Mouse (Mus musculus) kidney, adult 9 months (tissue): Measurements from ENCODE around the gene Ippk.

Source experiments
- DNase-seq: peaks from one replicate; pipeline ENCODE4 v3.0.0; 2022

Gene Ippk

DNA sequence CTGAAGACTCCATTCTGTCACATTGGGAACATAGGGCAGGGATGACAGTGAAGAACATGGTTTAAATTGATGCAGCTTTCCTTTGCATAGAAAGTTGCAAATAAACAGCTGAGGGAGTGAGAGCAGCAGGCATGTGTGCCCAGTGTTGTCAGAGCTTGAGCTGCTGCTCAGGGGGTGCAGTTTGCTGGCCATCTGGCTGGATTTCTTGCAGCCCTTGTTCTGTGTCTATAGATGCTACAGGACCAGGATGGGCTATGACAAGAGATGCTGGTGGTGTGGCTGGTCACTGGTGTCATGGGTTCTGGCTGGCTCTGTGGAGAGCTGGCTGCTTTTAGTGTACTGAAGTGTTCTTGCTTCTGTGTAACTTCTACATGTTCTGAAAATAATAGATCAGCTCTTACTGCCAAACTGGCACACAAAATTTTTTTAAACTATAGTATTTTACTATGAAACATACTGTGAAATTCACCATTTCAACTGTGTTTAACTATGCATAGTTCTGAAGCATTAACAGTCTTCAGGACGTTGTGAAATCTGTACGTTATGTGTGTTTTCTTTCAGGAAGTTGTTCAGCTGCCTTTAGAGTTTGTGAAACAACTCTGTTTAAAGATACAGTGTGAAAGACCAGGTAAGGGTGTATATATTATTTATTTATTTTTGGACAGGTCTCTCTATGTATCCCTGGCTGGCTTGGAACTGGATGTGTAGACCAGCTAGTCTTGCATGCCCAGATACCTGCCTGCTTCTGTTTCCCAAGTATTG is 12.4 kb downstream of the Ippk start:
- DNase-seq, result no peak

DNA sequence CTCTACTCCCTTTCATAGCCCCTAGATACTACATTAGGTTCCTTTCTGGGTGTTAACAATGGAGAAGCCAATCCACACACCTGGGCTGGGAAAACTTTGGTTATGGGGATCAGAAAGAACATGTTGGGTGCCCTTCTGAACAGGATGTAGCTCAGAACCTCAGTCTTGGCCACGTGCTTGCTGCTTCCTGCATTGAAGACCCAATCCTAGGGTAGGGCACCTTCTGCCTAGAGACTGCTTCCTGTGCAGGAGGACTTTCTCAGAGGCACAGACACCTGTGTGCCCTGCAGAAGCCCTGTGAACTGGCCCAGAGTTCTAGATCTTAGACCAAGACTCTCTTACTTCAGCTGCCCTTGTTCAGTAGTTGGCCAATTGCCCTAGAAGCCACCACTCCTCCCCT is 14.7 kb downstream of the Ippk start:
- no peak for DNase-seq

DNA sequence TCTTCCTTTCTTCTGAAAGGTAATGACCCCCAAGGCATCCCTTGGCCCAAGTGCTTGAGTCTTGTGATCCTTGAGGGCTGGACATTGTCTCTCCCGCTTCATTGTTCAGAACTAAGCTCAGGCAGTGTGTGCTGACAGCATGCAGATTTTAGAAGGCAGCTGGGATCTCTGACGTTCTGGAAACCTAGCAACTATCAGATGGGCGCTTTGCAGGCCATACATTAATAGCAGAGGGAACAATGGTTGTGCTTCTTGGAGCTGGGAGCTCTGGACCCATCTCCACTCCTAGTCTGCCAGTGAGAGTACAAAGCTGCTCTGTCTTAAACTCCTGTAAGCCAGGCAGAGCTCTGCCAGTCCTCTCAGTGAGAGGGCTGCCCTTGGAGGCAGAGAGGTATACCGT is 15.1 kb downstream of the Ippk start:
- DNase-seq, result no peak

GRCm38 (mm10) chr13:49444451-49444850 is 23.4 kb downstream of the Ippk start:
- no peak for DNase-seq

- DNase-seq, result peak; percentile 77
These were observed 28.3 kb downstream of the Ippk start for GRCm38 (mm10) chr13:49449318-49449749.

GRCm38 (mm10) chr13:49460276-49460675 is 39.2 kb downstream of the Ippk start:
- no peak for DNase-seq

DNA sequence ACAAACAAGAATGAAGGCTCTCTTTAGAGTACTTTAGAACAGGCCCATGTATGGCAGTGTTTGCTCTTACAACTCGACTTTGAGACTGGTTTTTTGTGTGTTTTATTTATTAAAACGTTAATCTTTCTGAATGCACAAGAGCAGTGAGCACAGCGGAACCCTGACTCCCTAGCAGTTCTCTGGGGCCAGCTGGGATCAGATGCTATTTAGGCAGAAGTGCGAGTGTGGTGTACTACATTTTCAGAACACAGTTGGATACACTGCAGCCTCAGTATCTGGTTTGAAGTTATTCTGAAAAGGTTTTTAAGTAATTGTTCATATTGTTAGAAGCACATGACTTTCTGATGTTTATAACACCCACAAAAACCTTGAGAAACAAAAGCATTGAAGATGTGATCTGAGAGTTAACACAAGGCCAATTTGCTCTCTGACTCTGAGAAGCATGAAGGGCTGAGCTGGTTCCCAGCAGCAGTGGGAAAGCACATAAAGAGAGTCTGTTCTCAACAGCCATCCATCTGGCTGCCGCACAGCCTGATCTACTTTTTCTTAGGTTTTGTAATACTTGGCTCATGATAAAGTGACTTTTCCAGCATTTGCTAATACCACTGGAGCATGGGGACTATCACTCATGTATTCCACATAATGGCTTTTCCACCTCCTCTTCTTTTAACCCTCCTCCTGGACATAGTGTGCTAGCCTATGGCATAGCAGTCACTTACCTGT is 39.8 kb downstream of the Ippk start:
- DNase-seq, result no peak

GRCm38 (mm10) chr13:49461458-49462132 is 40.5 kb downstream of the Ippk start:
- peak; percentile 92 for DNase-seq

DNA sequence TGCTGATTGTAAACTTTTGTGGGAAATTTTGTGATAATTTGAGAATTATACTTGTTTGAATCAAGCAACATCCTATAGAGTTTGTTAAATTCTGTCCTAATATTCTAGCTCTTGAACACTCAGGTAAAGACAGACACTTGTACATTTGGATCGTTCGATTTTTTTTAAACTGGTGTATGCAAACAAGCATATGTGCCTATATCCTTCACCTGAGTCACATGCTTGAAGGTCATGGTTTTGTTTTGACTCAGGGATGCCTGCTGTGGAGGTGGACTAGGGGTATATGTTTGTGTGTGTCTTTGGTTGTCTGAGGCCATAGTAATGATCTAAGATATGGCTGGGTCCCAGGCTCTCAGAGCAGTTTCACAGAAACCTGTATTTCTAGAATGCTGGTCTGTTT is 41.9 kb downstream of the Ippk start:
- no peak for DNase-seq

DNA sequence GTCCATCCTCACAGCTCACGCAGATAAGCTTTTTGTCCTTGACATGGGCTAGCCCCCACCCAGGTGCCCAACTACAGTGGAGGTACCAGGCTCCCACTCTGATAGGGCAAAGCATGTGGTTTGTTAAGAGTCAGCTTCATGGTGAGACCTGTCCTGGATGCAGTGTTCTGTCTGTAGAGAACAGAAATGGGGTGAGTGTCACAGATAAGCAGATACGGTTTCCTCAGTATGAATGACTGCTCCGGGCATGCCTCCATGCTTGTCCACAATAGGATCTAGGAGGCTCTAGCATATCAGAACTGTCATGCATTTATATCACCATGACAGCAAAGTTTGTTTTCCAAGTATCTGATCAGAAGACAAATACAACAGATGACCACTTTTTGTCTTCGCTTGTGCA is 44.8 kb downstream of the Ippk start:
- no peak for DNase-seq

GRCm38 (mm10) chr13:49466393-49467075 is 45.5 kb downstream of the Ippk start:
- DNase-seq, result no peak

DNA sequence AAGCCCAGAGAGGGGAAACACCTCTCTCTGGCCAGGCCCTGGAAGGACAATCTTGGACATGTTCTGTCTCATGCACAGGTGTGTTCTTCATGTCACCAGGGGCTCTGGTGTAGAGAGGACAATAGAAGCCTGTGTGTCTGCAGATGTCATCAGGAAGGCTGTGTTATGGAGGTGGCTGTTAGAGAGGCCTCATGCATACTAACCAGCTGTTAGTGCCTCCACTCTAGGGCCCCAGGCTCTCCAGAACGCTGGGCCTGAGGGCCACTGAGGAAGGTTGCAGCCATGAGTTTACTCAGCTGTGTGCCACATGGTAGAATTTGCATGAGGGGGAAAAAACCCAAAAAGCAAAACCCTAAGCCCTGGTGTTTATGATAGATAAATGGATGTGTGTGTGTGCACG is 46.5 kb downstream of the Ippk start:
- no peak for DNase-seq

DNA sequence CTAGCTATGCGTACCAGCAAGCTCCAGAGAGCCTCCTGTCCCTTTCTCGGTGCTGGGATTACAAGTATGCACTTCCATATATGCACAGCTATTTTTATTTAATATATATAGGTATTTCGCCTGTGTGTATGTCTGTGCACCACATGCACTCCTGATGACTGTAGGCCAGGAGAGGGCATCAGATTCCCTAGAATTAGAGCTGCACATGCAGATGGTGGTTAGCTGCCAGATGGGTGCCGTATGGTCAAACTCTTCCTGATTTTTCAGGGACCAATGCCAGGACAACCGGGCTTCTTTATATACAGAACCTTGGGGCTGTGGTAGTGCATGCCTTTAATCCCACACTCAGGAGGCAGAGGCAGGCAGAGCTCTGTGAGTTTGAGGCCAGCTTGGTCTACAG is 48.0 kb downstream of the Ippk start:
- no peak for DNase-seq

DNA sequence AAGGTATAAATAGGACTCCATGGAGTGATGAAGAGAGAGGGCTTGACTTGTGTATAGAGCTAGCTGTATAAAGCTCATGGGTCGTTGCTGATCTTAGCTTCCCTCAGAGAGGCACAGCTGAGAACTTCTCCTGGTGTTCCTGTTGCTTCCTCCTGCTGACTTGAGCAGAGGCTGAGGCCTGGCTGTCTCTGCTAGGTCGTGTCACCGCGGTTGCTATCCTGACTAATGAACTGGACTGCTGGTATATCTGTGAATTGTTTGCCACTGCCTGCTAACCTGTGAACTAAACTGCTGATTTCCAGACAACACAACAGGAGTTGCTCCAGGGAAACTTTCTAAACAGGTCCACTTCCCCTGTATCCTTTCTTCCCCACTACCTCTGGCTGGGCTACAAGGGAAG is 49.3 kb downstream of the Ippk start:
- DNase-seq, result no peak

DNA sequence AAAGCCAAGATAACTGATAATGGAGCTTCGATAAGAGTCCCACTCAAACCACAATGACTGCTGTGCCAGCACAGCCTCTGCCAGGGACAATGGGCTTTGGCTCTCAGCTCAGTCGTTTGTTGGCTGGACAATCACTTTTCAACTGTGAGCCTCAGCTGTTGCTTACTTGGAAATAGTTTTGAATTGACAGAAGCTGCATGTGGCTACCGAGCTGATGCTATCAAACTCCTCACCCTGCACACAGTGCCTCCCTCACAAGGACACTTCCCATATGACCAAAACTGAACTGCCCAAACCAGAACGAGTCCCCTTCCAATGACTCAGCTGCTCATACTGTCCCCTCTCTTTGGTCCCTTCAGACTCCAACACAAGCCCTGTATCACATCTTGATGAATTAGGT is 49.8 kb downstream of the Ippk start:
- no peak for DNase-seq

DNA sequence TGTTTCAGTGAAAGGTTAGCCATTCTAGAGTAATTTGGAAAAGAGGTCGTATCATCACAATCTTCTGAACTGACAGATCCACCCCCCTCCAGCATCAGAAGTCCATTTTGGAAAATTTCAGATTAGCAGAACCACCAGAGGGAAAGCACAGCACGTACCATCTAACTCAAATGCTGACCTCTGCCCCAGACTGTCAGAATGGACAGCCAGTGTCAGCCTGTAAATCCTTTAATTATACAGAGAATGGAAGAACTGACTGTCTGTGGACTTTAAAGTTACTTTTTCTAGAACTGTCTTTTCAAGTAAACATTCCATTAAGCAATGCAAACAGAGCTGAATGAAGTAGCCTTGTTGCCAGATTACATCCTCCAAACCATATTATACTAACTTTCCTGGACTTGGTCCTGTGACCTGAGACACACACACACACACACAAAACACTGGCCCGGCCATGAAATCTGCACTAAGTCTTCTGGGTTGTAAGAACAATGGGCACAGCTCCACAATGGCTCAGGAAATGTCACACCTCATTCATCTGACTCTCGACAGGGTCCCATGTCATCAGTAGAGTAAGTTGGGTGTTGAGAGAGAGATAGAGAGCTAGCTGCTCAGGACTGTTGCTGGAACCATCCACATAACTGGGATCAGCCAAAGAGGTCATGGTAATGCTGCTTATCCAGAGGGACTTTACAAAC is 51.1 kb downstream of the Ippk start:
- no peak for DNase-seq

GRCm38 (mm10) chr13:49472676-49473005 is 51.6 kb downstream of the Ippk start:
- no peak for DNase-seq

GRCm38 (mm10) chr13:49477887-49478286 is 56.8 kb downstream of the Ippk start:
- no peak for DNase-seq

- DNase-seq, result no peak
These were observed 57.9 kb downstream of the Ippk start for GRCm38 (mm10) chr13:49478851-49479374.

DNA sequence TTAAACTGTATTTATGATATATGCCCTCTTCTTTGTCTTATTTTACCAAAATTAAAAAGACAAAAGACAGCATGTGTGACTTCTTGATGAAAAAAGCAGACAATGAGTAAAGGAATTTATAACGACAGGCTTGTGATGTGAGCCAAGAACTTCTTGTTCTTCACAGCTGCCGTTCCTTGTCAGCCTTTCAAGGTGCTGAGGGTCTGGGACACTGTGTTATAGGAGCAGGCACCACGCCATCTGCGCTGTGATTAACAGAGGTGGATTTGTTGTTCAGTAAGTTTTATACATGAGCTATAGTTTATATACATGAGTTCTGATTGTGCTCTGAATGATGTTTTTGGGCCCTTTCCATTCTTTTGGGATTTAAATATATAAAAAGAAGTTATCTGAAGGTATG is 58.4 kb downstream of the Ippk start:
- no peak for DNase-seq

- DNase-seq, result peak; percentile 79
These were observed 59.0 kb downstream of the Ippk start for GRCm38 (mm10) chr13:49480057-49480456.

DNA sequence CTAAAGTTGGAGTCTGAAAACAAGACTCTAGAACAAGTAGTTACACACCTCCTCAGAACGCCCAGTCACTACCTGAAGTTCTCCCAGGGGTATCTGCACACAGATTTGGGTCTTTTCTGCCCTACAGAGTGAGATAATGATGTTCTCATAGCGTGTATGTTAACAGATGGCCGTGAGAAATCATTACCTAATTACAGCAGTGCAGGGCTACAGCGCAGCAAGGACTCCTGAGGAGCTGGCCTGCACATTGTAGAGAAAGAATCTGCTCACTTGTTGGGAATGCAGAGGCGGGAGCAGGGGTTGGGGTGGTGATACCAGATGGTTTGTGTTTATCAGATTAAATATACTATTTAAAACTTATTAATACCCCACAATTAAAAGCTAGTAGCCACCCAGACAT is 59.5 kb downstream of the Ippk start:
- no peak for DNase-seq

GRCm38 (mm10) chr13:49485388-49485787 is 64.3 kb downstream of the Ippk start:
- no peak for DNase-seq
